Mouse (Mus musculus): ENCODE measurements around the gene Mog.

- no peak for TF ChIP-seq HCFC1 (IDR thresholded peaks at IDR 0.05; ENCODE audit: low read depth, low read length)
- TF ChIP-seq CTCF (conservative IDR thresholded peaks at IDR 0.05 in 1 of 2, IDR thresholded peaks at IDR 0.05 in 1 of 2; ENCODE audit: low read depth in 2 of 2, low read length in 2 of 2) = no peak
- no peak for TF ChIP-seq CHD2 (IDR thresholded peaks at IDR 0.05; ENCODE audit: low read length)
- TF ChIP-seq PAX5 (IDR thresholded peaks at IDR 0.05; ENCODE audit: low read length) = no peak
- peak; percentile 17; the same call in 1 of the 2 replicates for TF ChIP-seq EP300 (IDR thresholded peaks at IDR 0.05; ENCODE audit: low read length)
- no peak for TF ChIP-seq POLR2A (IDR thresholded peaks at IDR 0.05; ENCODE audit: low read depth, low read length)
- TF ChIP-seq ZMIZ1 (IDR thresholded peaks at IDR 0.05; ENCODE audit: low read depth, low read length) = no peak
- no peak for TF ChIP-seq USF1 (IDR thresholded peaks at IDR 0.05; ENCODE audit: low read depth, low read length)
- no peak for TF ChIP-seq USF2 (conservative IDR thresholded peaks at IDR 0.05; ENCODE audit: low read depth, low read length)
- peak; percentile 72 for TF ChIP-seq BHLHE40 (IDR thresholded peaks at IDR 0.05; ENCODE audit: low read depth, low read length)
These were observed 21.6 kb upstream of the Mog start for GRCm38 (mm10) chr17:37044651-37045244.
